Mouse (Mus musculus): ENCODE results near the gene Arhgap5. TPM values are rescaled to one million over a fixed set of nuclear protein-coding genes. Genes with fewer than 3 reads are reported as not detected.

Gene Arhgap5
- 31.3 TPM for polyA plus RNA-seq (2014; fragmentation: Illumina TruSeq; extraction: RNeasy Lipid Tissue Mini Kit (QIAGEN cat#74804); ENCODE audit: low read depth, low replicate concordance)

DNA sequence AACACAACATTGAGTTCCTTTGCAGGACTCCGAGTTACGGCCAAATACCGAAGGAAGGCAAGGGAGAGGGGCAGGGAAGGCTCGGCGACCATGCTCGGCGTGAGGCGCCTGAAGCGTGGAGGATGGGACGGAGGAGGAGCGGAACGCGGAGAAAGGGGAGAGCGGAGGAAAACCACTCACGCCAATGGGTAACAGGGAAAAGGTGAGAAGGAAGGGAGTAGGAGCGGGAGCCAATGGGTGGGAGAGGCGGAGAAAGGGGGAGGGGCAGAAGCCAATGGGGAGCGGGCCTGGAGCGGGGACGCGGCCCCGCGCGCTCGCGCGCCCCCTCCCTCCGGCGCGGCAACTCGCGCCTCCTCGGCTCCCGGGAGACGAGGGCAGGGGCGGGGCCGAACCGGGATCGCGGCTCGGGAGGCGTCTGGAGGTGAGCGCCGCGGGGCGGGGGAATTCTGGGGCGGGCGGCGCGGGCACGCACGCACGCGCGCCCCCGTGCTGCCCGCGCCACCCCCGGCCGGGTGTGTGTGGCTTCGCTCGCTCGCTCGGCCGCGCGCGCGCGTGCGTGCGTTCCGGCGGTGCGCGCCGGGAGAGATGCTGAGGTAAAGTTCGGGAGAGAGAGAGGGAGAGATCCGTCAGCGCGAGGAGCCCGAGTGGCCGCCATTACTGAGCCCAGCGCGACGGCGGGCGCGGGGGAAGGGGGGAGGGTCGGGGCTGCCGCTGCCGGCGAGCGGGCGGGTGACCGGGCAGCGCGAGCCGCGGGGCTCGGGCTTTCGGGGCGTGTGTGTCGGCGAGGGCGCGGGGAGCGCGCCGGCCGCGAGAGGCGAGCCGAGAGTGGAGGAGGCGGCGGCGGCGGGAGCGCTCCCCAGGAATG, at the start of gene Arhgap5:
Gene Arhgap5 (plus strand): TSS at position 517 of the 865 bp plus-strand sequence.

Other genes with a start within 250 kb of the Arhgap5 start
- 0.21 TPM for gene Akap6, start 195.4 kb downstream of the Arhgap5 start, polyA plus RNA-seq (2014; fragmentation: Illumina TruSeq; extraction: RNeasy Lipid Tissue Mini Kit (QIAGEN cat#74804); ENCODE audit: low read depth, low replicate concordance)